Mouse (Mus musculus) lung, adult 2 months (tissue): ENCODE data around the gene Car2.

Experiments
- CTCF ChIP-seq: fragments of 200-500 bp; IDR thresholded peaks from 2 replicates; pipeline ENCODE4 v1.5.1; 2011; ENCODE audit warnings: mild to moderate bottlenecking, low read length, control low read depth; ENCODE audit not compliant: insufficient read depth
- POLR2A ChIP-seq: fragments of 200-500 bp; IDR thresholded peaks from 2 replicates; pipeline ENCODE4 v1.6.1; 2011; ENCODE audit warnings: low read depth, mild to moderate bottlenecking, control low read depth, low read length, borderline replicate concordance; ENCODE audit errors: extremely low read depth

DNA sequence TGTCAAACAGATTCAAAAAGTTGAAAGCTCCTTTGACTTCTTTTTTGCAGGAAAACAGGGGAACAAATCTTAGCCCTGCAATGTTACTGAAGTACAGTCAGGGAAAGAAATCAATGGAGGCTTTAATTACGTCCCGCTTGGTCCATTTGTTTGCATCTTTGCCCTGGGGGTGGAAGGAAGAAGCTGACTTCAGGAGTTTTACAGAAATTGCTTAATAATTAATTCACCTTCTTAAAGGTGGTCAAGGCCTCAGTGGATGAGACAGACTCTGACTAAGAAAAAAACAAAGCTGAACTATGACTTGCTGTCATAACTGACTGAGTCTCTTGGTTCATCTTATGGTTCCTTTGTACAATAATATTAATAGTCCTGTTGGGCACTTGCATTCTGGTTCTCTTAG is 59.6 kb downstream of the Car2 start:
- TF ChIP-seq CTCF (no peak), POLR2A (no peak)
